Mouse (Mus musculus): Measurements from ENCODE around the gene Gm20683. TPM values are rescaled to one million over a fixed set of nuclear protein-coding genes. Genes with fewer than 3 reads are reported as not detected.
"Not testable (repeated sequence)": the region's sequence is repeated elsewhere in the genome, so short reads cannot be mapped to it uniquely, and the experiment has no call there.

Gene Gm20683
- polyA plus RNA-seq, 1 experiment from 2014 or later = 1.9 TPM

GRCm38 (mm10) chr17:25873405-25874147 lies 32.0 kb upstream of the Gm20683 start:
- Histone ChIP-seq H3K9me3 (ENCODE audit: control insufficient read depth, low read length) (no peaks in the 10 kb centered on the region), H3K9ac (ENCODE audit: low read length) (peak overlapping the region; percentile 81), H3K4me3 (ENCODE audit: control insufficient read depth in 1 of 2, insufficient read depth in 1 of 2, low read depth in 1 of 2, low read length in 2 of 2) (no peak overlapping the region), H3K36me3 (ENCODE audit: control insufficient read depth, insufficient read depth, low read length) (peaks cover 10% of the 10 kb centered on the region; the same call in 1 of the 2 replicates), H3K27me3 (ENCODE audit: control insufficient read depth, insufficient read depth, low read length) (no peaks in the 10 kb centered on the region), H3K4me2 (ENCODE audit: low read length) (peak overlapping the region; percentile 90), H3K27ac (replicated peaks in 1 of 2; ENCODE audit: control insufficient read depth in 1 of 2, insufficient read depth in 1 of 2, low read depth in 2 of 2, low read length in 2 of 2) (peak overlapping the region in 1 of 2 experiments; percentile 89; a peak in 2 of 4 replicates), H3K4me1 (ENCODE audit: control insufficient read depth in 2 of 2, insufficient read depth in 2 of 2, low read length in 2 of 2) (peaks cover 16 to 29% of the 10 kb centered on the region in 2 experiments)
- ATAC-seq (ENCODE audit: insufficient number of reproducible peaks, insufficient read depth, low FRiP score, low read depth) = no peak
- 71% methylated on average over 11 of the region's 11 CpGs for WGBS

GRCm38 (mm10) chr17:25872676-25873075 lies 31.1 kb upstream of the Gm20683 start:
- no peak overlapping the region for H3K27ac ChIP-seq (replicated peaks in 1 of 2; ENCODE audit: control insufficient read depth in 1 of 2, insufficient read depth in 1 of 2, low read depth in 2 of 2, low read length in 2 of 2)
- H3K27me3 ChIP-seq (ENCODE audit: control insufficient read depth, insufficient read depth, low read length) = no peaks in the 10 kb centered on the region
- H3K4me3 ChIP-seq (ENCODE audit: control insufficient read depth in 1 of 2, insufficient read depth in 1 of 2, low read depth in 1 of 2, low read length in 2 of 2) = no peak overlapping the region
- H3K4me1 ChIP-seq (ENCODE audit: control insufficient read depth in 2 of 2, insufficient read depth in 2 of 2, low read length in 2 of 2) = peaks cover 16 to 29% of the 10 kb centered on the region in 2 experiments
- H3K36me3 ChIP-seq (ENCODE audit: control insufficient read depth, insufficient read depth, low read length) = peaks cover 1% of the 10 kb centered on the region; the same call in 1 of the 2 replicates
- H3K4me2 ChIP-seq (ENCODE audit: low read length) = no peak overlapping the region
- no peak overlapping the region for H3K9ac ChIP-seq (ENCODE audit: low read length)
- no peak for ATAC-seq (ENCODE audit: insufficient number of reproducible peaks, insufficient read depth, low FRiP score, low read depth)
- WGBS = 77% methylated on average over 3 of the region's 3 CpGs
- H3K9me3 ChIP-seq (ENCODE audit: control insufficient read depth, low read length) = no peaks in the 10 kb centered on the region

- H3K9ac ChIP-seq (ENCODE audit: low read length); H3K9me3 ChIP-seq (ENCODE audit: control insufficient read depth, low read length); H3K27ac ChIP-seq (replicated peaks in 1 of 2; ENCODE audit: control insufficient read depth in 1 of 2, insufficient read depth in 1 of 2, low read depth in 2 of 2, low read length in 2 of 2); H3K27me3 ChIP-seq (ENCODE audit: control insufficient read depth, insufficient read depth, low read length); H3K4me2 ChIP-seq (ENCODE audit: low read length); H3K36me3 ChIP-seq (ENCODE audit: control insufficient read depth, insufficient read depth, low read length); H3K4me3 ChIP-seq (ENCODE audit: control insufficient read depth in 1 of 2, insufficient read depth in 1 of 2, low read depth in 1 of 2, low read length in 2 of 2); ATAC-seq (ENCODE audit: insufficient number of reproducible peaks, insufficient read depth, low FRiP score, low read depth): not testable (repeated sequence)
- peaks cover 20 to 34% of the 10 kb centered on the region in 2 experiments for H3K4me1 ChIP-seq (ENCODE audit: control insufficient read depth in 2 of 2, insufficient read depth in 2 of 2, low read length in 2 of 2)
Observed at GRCm38 (mm10) chr17:25871566-25871965, 30.0 kb upstream of the Gm20683 start.

GRCm38 (mm10) chr17:25869954-25870353 lies 28.4 kb upstream of the Gm20683 start:
- WGBS = 89% methylated on average over 2 of the region's 2 CpGs
- ATAC-seq (ENCODE audit: insufficient number of reproducible peaks, insufficient read depth, low FRiP score, low read depth) = no peak
- H3K9me3 ChIP-seq (ENCODE audit: control insufficient read depth, low read length) = no peaks in the 10 kb centered on the region

GRCm38 (mm10) chr17:25869498-25869897 lies 27.9 kb upstream of the Gm20683 start:
- Histone ChIP-seq H3K27me3 (ENCODE audit: control insufficient read depth, insufficient read depth, low read length) (no peaks in the 10 kb centered on the region), H3K9me3 (ENCODE audit: control insufficient read depth, low read length) (no peaks in the 10 kb centered on the region), H3K4me1 (ENCODE audit: control insufficient read depth in 2 of 2, insufficient read depth in 2 of 2, low read length in 2 of 2) (peaks cover 13 to 29% of the 10 kb centered on the region in 2 experiments), H3K4me3 (ENCODE audit: control insufficient read depth in 1 of 2, insufficient read depth in 1 of 2, low read depth in 1 of 2, low read length in 2 of 2) (no peak overlapping the region), H3K4me2 (ENCODE audit: low read length) (no peak overlapping the region), H3K36me3 (ENCODE audit: control insufficient read depth, insufficient read depth, low read length) (peaks cover 15% of the 10 kb centered on the region), H3K9ac (ENCODE audit: low read length) (no peak overlapping the region), H3K27ac (replicated peaks in 1 of 2; ENCODE audit: control insufficient read depth in 1 of 2, insufficient read depth in 1 of 2, low read depth in 2 of 2, low read length in 2 of 2) (no peak overlapping the region)
- 90% methylated on average over 8 of the region's 8 CpGs for WGBS
- no peak for ATAC-seq (ENCODE audit: insufficient number of reproducible peaks, insufficient read depth, low FRiP score, low read depth)

More at GRCm38 (mm10) chr17:25869954-25870353, 28.4 kb upstream of the Gm20683 start:
- no peak overlapping the region for H3K9ac ChIP-seq (ENCODE audit: low read length)
- H3K4me3 ChIP-seq (ENCODE audit: control insufficient read depth in 1 of 2, insufficient read depth in 1 of 2, low read depth in 1 of 2, low read length in 2 of 2) = no peak overlapping the region
- peaks cover 11% of the 10 kb centered on the region; the same call in 1 of the 2 replicates for H3K36me3 ChIP-seq (ENCODE audit: control insufficient read depth, insufficient read depth, low read length)
- H3K4me2 ChIP-seq (ENCODE audit: low read length) = no peak overlapping the region
- H3K27me3 ChIP-seq (ENCODE audit: control insufficient read depth, insufficient read depth, low read length) = no peaks in the 10 kb centered on the region
- H3K4me1 ChIP-seq (ENCODE audit: control insufficient read depth in 2 of 2, insufficient read depth in 2 of 2, low read length in 2 of 2) = peaks cover 13 to 30% of the 10 kb centered on the region in 2 experiments
- no peak overlapping the region for H3K27ac ChIP-seq (replicated peaks in 1 of 2; ENCODE audit: control insufficient read depth in 1 of 2, insufficient read depth in 1 of 2, low read depth in 2 of 2, low read length in 2 of 2)

- peak; percentile 79 for ATAC-seq (ENCODE audit: insufficient number of reproducible peaks, insufficient read depth, low FRiP score, low read depth)
- Histone ChIP-seq H3K27ac (replicated peaks in 1 of 2; ENCODE audit: control insufficient read depth in 1 of 2, insufficient read depth in 1 of 2, low read depth in 2 of 2, low read length in 2 of 2) (peak within 1 kb of the TSS; percentile 73 to 97), H3K4me3 (ENCODE audit: control insufficient read depth in 1 of 2, insufficient read depth in 1 of 2, low read depth in 1 of 2, low read length in 2 of 2) (peak within 1 kb of the TSS; percentile 84 to 92), H3K9me3 (ENCODE audit: control insufficient read depth, low read length) (no peaks in the 10 kb centered on the region), H3K4me2 (ENCODE audit: low read length) (peak within 1 kb of the TSS; percentile 86), H3K9ac (ENCODE audit: low read length) (peak within 1 kb of the TSS; percentile 93), H3K4me1 (ENCODE audit: control insufficient read depth in 2 of 2, insufficient read depth in 2 of 2, low read length in 2 of 2) (peaks cover 7 to 21% of the 10 kb centered on the region in 2 experiments), H3K27me3 (ENCODE audit: control insufficient read depth, insufficient read depth, low read length) (no peaks in the 10 kb centered on the region), H3K36me3 (ENCODE audit: control insufficient read depth, insufficient read depth, low read length) (peaks cover 23% of the 10 kb centered on the region)
- WGBS = 1% methylated on average over 24 of the region's 24 CpGs
Observed at GRCm38 (mm10) chr17:25868601-25869191, 27.1 kb upstream of the Gm20683 start, which contains the start of gene Mcrip2. TSS of gene Mcrip2 (minus strand) at chr17:25868764.

GRCm38 (mm10) chr17:25867836-25868600 lies 26.5 kb upstream of the Gm20683 start:
- Histone ChIP-seq H3K27me3 (ENCODE audit: control insufficient read depth, insufficient read depth, low read length) (no peaks in the 10 kb centered on the region), H3K9me3 (ENCODE audit: control insufficient read depth, low read length) (no peaks in the 10 kb centered on the region), H3K4me3 (ENCODE audit: control insufficient read depth in 1 of 2, insufficient read depth in 1 of 2, low read depth in 1 of 2, low read length in 2 of 2) (peak overlapping the region; percentile 84 to 92), H3K4me2 (ENCODE audit: low read length) (peak overlapping the region; percentile 86), H3K4me1 (ENCODE audit: control insufficient read depth in 2 of 2, insufficient read depth in 2 of 2, low read length in 2 of 2) (peaks cover 7 to 21% of the 10 kb centered on the region in 2 experiments; a peak in 3 of 4 replicates), H3K36me3 (ENCODE audit: control insufficient read depth, insufficient read depth, low read length) (peaks cover 29% of the 10 kb centered on the region), H3K9ac (ENCODE audit: low read length) (peak overlapping the region; percentile 93), H3K27ac (replicated peaks in 1 of 2; ENCODE audit: control insufficient read depth in 1 of 2, insufficient read depth in 1 of 2, low read depth in 2 of 2, low read length in 2 of 2) (peak overlapping the region; percentile 73 to 97)
- peak; percentile 31 for ATAC-seq (ENCODE audit: insufficient number of reproducible peaks, insufficient read depth, low FRiP score, low read depth)
- under 1% methylated on average over 41 of the region's 42 CpGs for WGBS
